Mouse (Mus musculus) telencephalon, adult 2 months (tissue): Measurements from ENCODE around the gene Filip1.

ENCODE experiments used
- DNase-seq: peaks from one replicate; pipeline ENCODE4 v3.0.0-alpha.2; 2011; ENCODE audit warnings: low read depth, low spot score

Filip1 gene

DNA sequence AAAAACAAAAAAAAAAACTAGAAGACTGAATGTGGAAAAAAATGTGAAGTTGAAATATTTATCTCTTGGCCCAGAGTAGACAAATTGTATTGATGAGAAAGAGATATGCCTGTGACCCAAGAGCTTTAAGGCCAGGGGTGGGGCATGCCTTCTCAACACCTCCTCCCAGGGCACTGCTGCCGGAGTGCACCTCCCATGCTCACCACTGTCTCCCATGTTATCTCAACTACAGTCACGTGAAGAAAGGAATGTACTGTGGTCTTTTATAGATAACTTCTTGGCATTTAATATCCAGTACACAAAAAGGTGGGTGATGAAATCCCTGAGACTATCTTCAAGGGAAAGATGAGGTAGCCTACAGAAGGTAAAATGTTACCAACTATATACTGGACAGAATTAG, 64.7 kb downstream of the Filip1 start:
- no peak for DNase-seq

GRCm38 (mm10) chr9:79947414-79947813, 65.2 kb downstream of the Filip1 start:
- DNase-seq = no peak

DNA sequence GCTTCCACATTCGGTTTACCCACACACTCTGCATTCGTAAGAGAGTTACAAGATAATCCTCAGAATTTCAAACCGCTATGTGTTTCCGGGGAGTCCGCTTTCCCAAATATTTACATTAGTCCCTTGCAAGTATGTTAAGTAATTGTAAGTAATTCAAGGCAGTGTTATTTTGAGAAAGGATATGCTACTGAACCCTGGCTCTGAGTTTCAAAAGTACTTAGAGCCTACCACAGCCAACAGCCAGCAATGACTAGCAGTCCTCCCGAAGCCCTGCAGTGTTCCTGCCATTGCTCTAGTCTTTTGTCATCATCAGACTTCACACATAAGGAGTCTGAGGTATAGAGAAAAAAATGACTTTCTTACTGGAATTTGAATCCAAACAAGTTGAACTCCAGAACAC, 67.8 kb downstream of the Filip1 start:
- no peak for DNase-seq

DNA sequence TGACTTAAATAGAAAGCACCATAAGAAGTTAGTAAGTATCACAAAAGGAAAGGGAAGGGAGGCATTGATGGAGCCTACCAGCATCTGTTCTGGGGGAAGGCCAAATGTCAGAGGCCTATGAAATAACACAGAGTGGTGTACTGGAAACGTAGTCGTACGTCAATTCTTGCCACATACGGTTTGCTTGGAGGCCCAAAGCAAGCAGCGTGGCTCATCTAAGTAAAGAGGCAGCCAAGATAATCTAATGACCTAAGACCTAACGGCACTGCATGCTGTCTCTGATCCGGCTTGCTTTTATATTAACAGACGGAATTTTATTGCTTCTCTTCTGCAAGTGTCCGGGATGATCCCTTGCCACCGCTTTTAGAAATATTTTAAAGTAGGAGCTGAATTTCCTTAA, 68.7 kb downstream of the Filip1 start:
- no peak for DNase-seq

DNA sequence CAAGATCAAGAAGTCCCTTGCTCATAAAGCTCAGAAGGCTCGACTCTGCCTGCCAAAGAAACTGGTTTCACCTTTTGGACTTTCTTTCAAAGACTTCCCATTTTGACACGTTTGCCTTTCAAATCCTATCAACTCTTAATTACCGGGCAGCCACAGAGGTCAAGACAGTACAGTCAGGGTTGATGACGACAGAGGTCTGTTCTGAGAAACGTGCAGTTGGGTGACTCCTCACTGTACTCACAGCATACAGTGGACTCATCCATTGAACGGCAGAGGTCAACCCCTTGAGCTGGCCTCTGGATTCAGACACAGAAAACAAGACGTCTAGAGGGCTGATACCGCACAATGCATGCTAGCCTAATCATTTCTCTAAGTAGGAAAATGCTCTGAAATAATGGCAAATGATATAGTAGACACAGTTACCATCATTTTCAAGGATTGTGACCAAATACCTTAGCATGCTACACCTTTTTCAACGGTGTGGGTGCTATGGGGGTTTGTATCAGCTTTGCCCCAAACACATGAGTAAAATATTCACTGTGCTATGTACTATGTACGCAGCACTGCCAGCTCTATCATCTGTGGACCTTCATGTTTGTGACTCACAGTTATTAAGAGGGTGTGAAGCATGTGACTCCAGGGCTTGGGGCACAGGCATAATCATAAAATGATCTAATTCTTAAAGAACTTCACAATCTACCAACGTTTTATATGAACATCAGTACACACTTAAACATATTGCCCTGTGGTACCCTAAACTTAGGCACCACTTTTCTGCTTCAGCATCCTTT, 74.0 kb downstream of the Filip1 start:
- DNase-seq = no peak

DNA sequence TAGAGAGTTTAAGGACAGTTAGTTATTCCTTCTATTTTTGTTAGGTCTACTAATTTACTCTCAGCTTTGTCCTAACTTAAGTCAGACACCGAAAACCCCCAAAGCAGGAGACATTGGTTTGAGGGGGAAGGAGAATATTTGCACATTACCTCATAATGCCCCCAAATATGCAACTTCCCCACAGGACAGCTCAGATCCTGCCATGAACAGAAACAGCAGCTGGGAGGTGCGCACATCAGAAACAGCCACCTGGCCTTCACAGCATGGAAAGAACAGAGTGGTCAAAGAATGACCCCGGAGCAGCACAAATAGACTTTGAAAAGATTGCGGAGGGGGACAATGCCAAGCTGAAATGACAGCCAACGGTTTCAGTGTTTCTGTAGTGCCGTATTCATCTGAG, 75.1 kb downstream of the Filip1 start:
- DNase-seq = no peak

DNA sequence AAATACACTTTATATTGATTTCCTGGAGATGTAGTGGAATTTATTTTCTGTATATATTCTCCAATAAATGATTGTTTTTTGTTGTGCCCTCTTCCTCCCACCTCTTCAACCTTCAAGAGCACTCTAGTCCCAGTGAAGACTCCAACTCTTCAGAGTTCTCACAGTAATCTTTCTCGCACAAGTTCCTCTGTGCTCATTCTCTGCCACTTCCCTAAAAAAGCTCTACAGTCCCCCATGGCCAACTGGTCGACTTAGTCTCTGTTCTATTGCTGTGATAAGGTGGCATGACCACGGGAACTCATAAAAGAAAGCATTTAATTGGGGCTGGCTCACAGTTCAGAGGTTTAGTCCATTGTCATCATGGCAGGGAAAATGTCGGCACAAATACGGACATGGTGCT, 80.1 kb downstream of the Filip1 start:
- DNase-seq = no peak

DNA sequence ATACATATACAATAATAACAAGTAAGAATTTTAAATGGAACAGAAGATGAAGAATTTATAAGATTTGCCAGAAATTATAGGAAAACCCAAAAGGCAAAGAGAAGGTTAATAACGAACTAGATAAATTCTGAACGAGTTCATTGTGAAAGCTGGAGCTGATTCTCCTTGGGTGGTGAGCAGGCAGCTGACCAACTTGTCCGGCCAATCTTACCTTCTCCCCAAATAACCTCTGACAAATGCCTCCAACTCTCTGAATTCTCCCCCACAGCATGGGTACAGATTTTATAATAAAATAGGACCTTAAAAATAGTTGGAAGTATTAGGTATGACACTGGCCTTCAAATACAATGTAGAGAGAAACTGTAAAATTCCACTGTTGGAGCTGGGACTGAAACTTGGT, 84.6 kb downstream of the Filip1 start:
- DNase-seq = no peak

DNA sequence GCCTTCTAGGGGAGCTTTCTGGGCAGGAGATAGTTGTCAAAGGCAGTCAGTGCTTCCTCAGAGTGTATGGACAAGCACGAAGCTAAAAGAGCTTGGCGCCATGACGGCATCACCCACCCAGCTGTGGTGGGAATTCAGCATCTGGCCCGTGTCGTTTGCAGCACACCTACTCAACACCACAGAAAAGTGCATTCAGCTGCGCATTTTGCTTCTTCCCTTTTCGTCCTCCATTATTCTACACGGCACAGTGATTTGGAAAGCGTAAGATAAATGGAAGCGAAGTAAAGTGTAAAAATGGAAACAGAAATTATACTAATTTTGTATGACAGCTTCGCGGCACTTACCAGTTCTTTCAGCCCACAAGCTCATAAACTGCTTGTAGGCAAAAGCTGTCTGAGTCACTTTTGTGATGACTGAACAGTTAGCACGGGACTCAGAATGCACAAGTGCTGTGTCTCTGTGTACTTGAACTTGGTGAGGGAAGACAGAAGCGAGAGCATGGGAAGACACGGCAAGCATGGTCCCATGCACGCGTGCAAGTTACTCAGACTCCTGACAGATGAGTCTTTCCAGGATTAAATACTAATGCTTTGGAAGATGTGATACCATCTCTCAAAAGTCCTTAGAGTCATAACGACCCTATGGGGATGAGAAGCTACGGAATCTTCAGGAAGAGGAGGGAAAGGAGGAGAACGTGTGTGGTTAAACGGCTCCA, 85.3 kb downstream of the Filip1 start:
- peak; percentile 57 for DNase-seq

- no peak for DNase-seq
Observed at GRCm38 (mm10) chr9:79926464-79927155, 86.0 kb downstream of the Filip1 start.

GRCm38 (mm10) chr9:79925950-79926349, 86.7 kb downstream of the Filip1 start:
- DNase-seq = no peak

DNA sequence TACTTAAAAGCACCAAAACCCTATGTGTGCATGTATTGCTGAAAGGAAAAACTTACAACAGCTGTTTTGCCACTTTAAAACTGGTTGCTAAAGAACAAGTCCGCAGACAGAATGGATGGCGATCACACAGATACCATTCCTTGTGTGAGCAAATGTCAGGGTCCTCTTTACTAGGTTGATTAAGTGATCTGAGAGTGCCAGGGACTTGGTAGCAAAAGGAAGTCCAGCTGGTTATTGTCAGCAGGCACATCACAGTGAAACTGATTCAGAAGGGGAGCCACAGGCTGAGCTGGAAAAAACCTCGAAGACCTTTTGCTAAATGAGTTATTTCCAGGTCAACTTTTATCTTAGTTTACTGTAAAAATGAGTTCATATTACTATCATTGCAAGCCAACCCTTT, 89.4 kb downstream of the Filip1 start:
- no peak for DNase-seq

DNA sequence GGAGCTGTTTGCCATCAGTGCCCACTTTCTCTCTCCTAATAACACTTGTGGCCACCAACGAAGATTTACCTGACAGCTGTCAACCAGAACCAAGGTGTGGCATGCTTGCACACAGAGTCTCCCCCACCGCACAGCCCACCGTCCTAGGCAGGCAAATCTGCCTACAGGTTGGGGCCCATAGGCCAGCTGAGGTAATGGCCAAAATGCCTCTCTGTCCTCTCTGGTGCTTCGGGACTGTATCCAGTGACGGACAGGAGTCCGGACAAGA, 90.2 kb downstream of the Filip1 start:
- DNase-seq = no peak

DNA sequence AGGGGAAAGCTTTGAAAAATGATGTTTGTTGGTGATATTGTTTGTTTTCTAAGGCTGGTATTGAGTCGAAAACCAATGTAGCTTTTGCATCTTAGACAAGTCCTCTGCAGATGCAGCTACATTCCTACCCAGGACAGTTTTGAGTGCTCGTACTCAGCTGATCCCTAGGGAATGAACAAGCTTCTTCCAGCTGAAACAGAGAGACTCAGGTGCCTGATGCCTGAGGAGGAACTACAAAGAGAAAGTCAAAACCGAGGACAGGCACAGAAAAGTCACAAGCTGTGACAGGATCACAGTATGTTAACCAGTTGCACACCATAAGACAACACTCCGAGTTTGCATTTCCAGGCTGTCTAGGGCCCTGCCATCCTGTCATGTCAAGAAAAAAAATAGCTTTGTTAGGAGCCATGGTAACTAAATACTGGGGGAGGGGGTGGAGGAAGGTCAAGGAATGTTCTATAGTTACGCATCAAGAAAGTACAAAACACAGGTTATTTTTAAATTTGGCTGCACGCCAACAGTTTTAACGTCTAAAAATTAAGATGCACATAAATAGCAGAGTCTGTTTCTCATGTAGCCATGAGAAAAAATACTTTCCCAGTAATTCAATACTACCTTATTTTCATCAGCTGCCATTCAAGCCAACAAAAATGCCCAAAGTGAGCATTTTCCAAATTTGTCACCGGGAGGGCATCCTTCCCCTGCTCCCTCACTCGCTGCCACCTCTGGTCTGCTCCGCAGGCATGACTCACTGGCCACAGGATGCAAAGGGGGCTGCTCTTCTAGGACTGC, 90.8 kb downstream of the Filip1 start:
- no peak for DNase-seq

DNA sequence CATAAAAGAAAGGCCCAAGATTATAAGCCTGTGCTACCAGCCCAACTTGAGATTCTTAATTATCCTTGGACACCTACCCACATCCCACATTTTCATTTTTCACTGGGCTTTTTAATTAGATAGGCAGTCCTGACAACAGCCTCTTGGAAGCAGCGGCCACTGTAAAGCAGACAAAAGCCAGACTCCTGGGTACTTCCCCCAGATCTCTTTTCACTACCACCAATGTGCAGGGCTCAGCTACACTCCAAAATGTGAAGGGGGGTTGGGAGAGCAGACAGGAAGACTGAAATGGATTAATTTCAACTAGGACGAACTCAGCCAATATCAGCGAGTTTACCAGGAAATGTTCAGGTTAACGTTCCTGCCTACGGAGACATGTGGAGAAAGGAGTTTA, 92.1 kb downstream of the Filip1 start:
- DNase-seq = no peak

GRCm38 (mm10) chr9:79919750-79920539, 92.7 kb downstream of the Filip1 start:
- no peak for DNase-seq

DNA sequence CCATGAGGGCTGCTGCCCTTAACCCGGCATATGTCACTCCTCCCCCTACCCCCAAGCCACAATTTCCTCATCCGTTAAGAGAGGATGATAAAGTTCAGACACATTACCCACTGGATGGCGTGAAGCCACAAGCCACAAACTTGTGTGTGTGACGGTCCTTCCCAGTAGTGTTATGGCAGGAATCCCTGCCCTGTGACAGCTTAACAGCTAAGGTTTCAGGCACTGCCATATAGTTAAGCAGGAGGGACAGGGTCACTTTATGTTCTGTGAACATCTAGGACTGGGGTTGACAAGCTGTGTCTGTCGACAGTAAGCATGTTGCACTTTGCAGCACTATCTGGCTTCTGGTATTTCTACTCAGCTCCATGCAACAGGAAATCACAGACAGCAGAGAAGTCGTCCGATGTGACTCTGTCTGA, 93.3 kb downstream of the Filip1 start:
- no peak for DNase-seq

DNA sequence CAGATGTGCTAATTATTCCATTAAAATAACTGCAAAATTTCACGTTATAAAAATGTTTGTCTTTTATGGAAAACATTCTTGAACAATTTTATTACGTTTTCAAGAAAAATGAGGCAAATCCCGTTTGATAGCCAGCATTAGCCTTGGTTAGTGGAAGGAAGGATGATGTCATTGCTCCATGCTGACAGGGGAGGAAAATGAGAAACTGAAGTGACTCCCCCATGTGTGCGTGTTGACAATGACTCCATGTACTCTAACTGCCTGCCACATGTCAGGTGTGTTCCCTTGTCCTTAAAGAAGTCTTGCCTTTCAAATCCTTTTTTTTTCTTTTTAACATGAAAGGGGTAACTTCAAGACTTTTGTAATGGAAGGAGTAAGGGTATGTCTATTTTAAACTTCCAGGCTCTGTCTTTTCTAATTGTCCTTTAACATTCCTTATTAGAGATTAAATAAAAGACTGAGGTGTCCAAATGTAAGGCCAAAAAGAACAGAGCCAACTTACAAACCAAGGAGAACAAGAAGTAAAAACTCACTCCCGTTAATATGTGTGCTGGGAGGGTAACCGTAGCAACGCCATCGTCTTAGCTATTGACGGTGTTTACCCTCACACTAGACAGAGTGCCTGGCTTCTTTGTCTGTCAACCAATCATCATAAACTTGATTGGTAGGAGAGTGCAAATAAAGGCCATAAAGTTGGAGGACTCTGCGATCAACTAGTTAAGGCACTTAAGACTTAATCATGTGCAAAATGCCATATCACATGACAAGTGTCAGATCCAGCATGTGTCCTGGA, 94.1 kb downstream of the Filip1 start:
- DNase-seq = no peak

GRCm38 (mm10) chr9:79914276-79914675, 98.4 kb downstream of the Filip1 start:
- DNase-seq = no peak

GRCm38 (mm10) chr9:79912971-79913370, 99.7 kb downstream of the Filip1 start:
- DNase-seq = no peak

DNA sequence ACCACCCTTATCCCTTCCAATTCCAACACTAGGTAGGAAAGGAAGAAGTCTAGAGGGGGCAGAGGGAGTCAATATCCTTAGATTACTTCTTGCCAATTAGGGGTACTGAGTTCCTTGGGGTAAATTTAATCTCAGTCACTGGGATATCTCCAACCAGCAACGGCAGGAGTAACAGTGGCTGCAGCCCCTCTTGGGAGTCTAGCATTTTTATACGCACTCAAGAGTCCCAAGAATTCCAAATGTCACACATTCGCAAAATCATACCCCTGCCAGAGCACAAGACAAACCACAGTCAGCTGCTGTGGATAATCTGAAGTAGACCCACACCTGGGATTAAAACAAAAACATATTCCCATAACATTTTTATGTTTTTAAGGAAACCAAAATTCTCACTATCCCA, 102.5 kb downstream of the Filip1 start:
- no peak for DNase-seq
